Mouse (Mus musculus): Measurements from ENCODE around the gene Pate2.

DNA sequence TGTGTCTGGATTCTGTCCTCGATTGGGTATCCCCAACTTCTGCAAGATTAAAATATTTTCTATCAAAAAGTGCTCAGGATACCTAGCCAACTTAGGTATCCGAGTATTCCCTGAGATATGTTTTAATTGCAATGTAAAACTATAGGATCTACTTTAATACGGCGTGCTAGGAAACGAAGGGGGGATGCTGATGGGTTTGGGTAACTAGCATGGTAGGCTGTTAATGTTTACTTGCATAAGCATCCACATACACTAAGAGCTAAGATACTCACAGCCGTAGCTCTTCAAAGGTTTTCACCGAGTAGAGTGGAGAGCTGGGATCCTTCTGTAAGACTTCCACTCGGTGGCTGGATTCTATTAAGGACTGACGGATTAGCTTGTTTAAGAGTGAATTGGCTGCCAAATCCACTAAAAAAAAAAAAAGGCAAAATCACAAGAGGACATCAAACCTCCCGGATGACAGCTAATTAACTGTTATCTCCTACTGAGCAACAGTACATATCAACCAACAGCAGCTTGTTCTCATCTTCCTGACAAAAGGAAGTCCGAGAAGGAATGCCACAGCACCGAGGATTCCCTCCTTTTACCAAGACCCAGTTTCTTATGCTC is 13.5 kb upstream of the Pate2 start:
- TF ChIP-seq POLR2A (IDR thresholded peaks at IDR 0.05; ENCODE audit: insufficient read depth, low read depth, low read length) (no peak), CTCF (IDR thresholded peaks at IDR 0.05) (no peak), EP300 (IDR thresholded peaks at IDR 0.05; ENCODE audit: insufficient read depth, low read depth, low read length) (no peak)

All from heart, adult 2 months (tissue).